Mouse (Mus musculus): Measurements from ENCODE around the gene Kcnj4. TPM values are rescaled to one million over a fixed set of nuclear protein-coding genes. Genes with fewer than 3 reads are reported as not detected.
A peak's percentile ranks its signal among the peaks of the same experiment; 100 is the strongest.
"Not testable (repeated sequence)": the region's sequence is repeated elsewhere in the genome, so short reads cannot be mapped to it uniquely, and the experiment has no call there.

The Kcnj4 gene
- polyA plus RNA-seq, 1 experiment from 2014 or later = not detected

DNA sequence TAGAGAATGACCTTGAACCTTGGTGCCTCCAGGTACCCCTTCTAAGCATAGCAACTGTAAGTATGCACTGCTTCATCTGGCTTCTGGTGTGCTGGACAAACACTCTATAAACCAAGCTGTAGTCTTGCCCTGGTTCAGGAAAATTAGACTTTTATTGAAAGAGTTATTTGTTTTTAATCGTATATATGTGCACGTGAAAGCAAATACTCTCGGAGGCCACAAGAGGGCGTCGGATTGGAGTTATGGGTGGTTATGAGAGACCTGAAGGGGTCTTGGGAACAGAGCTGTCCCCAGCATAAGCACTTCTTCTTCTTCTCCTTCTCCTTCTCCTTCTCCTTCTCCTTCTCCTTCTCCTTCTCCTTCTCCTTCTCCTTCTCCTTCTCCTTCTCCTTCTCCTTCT is 35.5 kb downstream of the Kcnj4 start:
- Histone ChIP-seq H3K4me3 (no peak overlapping the region), H3K36me3 (no peaks in the 10 kb centered on the region), H3K4me1 (peaks cover 14% of the 10 kb centered on the region), H3K27me3 (ENCODE audit: low read depth, poor library complexity, severe bottlenecking) (peaks cover 10% of the 10 kb centered on the region; the same call in 1 of the 2 replicates), H3K27ac (no peak overlapping the region), H3K9me3 (replicated peaks) (no peaks in the 10 kb centered on the region)
- 70% methylated on average over 5 of the region's 5 CpGs for WGBS
- DNase-seq (ENCODE audit: low spot score) = no peak

DNA sequence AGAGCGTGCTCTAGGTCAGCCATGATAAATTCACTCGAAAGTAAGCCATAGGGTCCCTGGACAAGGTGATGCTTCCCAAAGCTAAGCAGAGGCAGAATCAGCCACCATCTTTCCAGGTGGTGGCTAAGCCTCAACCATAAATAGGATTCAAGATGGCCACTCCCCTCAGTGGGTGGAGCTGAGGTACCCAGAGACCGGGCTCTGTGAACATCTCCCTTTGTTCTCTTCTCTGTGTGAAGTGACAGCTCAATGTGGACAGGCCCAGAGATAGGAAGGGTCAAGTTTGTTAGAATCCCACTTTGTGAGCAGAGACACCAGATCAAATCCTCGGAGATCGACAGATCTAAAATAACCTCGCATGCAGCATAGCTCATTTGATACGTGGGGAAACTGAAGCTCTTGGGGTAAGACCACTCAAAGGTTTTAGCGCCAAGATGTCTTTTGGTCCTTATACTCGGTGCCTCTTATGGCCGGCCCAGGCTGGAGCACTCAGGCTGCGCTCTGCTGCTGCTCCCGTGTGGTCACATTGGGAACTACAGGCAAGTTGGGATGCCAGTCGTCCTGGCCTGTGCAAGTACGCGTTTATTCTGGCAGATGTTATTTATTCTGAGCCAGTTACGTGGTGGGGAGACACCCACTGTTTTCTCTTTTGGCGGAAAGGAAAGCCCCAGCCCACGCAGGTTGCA is 38.3 kb downstream of the Kcnj4 start:
- WGBS = 4% methylated on average over 18 of the region's 18 CpGs
- Histone ChIP-seq H3K27ac (no peak overlapping the region; the same call in 1 of the 2 replicates), H3K4me3 (no peak overlapping the region), H3K4me1 (peaks cover 21% of the 10 kb centered on the region), H3K27me3 (ENCODE audit: low read depth, poor library complexity, severe bottlenecking) (peaks cover 30% of the 10 kb centered on the region), H3K36me3 (no peaks in the 10 kb centered on the region), H3K9me3 (replicated peaks) (no peaks in the 10 kb centered on the region)
- DNase-seq (ENCODE audit: low spot score) = peak; percentile 89

DNA sequence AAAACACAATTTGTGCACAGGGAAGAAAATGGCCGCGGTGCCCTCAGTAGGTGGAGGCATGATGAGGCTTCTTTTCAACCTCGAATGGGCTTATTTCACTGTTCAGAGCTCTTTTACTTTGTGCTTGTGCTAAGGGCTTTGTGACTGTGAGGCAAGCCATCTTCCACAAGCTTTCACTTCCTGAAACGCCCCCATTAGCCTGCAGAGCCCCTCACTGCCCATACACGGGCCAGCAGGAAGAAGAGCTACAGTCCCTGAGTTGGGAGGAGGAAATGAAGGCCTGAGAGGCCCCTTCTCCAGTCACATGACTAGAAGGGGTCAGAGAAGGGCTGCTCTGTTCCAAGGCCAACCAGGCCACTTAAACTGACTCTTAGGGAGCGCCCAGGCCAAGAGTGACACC is 48.5 kb downstream of the Kcnj4 start:
- Histone ChIP-seq H3K4me1 (peaks cover 26% of the 10 kb centered on the region), H3K27me3 (ENCODE audit: low read depth, poor library complexity, severe bottlenecking) (peaks cover 34% of the 10 kb centered on the region), H3K36me3 (no peaks in the 10 kb centered on the region), H3K4me3 (no peak overlapping the region), H3K27ac (peak overlapping the region; percentile 32; the same call in 1 of the 2 replicates), H3K9me3 (replicated peaks) (no peaks in the 10 kb centered on the region)
- no peak for DNase-seq (ENCODE audit: low spot score)
- WGBS = 77% methylated on average over 6 of the region's 6 CpGs

DNA sequence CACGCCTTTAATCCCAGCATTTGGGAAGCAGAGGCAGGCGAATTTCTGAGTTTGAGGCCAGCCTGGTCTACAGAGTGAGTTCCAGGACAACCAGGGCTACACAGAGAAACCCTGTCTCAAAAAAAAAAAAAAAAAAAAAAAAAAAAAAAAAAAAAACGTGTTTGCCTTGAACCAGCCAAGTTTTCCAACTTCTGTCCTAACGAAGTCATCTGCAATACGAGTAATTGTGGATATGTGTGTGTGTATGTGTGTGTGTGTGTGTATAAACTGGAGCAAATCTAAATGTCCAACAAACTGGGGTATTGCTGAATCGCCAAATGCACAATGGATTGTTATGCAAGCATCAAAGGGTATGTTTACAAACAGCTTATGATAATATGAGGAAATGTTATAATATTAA is 48.9 kb downstream of the Kcnj4 start:
- not testable (repeated sequence) for DNase-seq (ENCODE audit: low spot score); H3K36me3 ChIP-seq; H3K9me3 ChIP-seq (replicated peaks); H3K27ac ChIP-seq; H3K4me3 ChIP-seq
- Histone ChIP-seq H3K4me1 (peaks cover 26% of the 10 kb centered on the region), H3K27me3 (ENCODE audit: low read depth, poor library complexity, severe bottlenecking) (peaks cover 29% of the 10 kb centered on the region)
- WGBS = 56% methylated on average over 6 of the region's 6 CpGs

DNA sequence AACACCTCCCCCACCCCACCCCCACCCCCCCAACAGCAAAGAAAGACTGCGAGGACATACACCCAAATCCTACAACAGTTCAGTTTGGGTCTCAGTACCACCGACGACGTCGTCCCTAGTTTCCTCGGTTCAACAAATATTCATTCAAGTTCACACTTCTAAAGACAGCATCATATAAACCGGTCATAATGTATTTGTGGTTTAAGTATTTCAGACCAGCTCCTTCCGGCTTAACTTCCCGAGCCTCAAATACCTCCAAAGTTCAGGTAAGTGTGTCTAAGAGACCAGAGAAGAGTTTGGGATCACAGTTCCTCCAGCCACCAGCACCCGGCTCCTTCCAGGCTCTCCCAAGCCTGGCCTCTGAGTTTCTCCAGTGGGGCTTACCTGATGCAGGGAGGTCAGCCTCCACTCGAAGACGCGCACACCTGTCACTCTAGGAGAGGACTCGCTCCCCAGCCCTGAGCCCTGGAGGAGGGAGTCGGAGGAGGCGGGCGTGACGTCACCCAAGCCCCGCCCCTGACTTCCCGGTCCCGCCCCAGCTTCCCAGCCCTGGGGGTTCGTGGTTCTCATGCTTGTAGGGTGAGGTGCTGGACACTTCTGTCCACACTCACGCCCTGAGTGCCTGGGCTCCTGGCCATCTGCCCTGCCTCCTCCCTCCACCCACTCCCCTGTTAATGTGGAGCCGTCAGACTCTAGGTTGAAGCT is 49.8 kb downstream of the Kcnj4 start, which contains the start of gene Csnk1e:
Csnk1e (minus strand) TSS at position 461 of the 705 bp plus-strand sequence.
- Histone ChIP-seq H3K36me3 (no peaks in the 10 kb centered on the region), H3K27ac (peak within 1 kb of the TSS; percentile 58; the same call in 1 of the 2 replicates)

DNA sequence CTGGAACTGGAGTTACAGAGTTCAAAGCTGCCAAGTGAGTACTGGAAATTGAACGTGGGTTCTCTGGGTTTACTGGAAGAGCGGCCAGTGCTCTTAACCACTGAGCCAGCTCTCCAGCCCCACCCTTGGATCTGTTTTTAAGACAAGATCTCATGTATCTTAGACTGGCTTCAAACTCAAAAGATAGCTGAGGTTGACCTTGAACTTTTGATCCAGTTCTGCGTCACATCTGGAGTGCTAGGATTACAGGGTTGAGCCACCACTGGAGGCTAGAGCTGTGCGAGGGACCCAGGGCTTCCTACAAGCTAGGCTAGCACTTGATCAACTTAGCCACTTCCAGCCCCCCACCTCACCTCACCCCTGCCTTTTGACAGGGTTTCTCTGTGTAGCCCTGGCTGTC is 51.2 kb downstream of the Kcnj4 start:
- Histone ChIP-seq H3K27me3 (ENCODE audit: low read depth, poor library complexity, severe bottlenecking) (peaks cover 24% of the 10 kb centered on the region), H3K4me1 (peaks cover 26% of the 10 kb centered on the region), H3K27ac (no peak overlapping the region), H3K4me3 (no peak overlapping the region), H3K9me3 (replicated peaks) (no peaks in the 10 kb centered on the region), H3K36me3 (no peaks in the 10 kb centered on the region)
- 82% methylated on average over 4 of the region's 4 CpGs for WGBS
- DNase-seq (ENCODE audit: low spot score) = no peak

More for the DNA sequence above, 49.8 kb downstream of the Kcnj4 start, which contains the start of gene Csnk1e:
- H3K9me3 ChIP-seq (replicated peaks) = no peaks in the 10 kb centered on the region
- H3K4me3 ChIP-seq = peak within 1 kb of the TSS; percentile 48
- DNase-seq (ENCODE audit: low spot score) = peak; percentile 82
- H3K4me1 ChIP-seq = peaks cover 26% of the 10 kb centered on the region
- peaks cover 24% of the 10 kb centered on the region for H3K27me3 ChIP-seq (ENCODE audit: low read depth, poor library complexity, severe bottlenecking)
- 4% methylated on average over 24 of the region's 24 CpGs for WGBS

DNA sequence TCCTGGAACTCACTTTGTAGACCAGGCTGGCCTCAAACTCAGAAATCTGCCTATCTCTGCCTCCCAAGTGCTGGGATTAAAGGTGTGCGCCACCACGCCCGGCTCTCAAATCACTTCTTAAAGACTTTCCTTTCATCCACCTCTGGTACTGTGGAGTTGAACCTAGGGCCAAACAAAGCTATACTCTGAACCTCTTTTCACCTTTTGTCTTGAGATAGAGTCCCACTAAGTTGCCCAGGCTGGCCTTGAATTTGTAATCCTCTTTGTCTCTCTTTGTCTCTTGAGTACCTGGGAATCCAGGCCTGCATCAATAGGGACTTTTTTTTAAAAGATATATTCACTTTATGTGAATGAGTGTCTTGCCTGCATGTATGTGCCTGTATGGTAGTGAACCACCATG is 57.0 kb downstream of the Kcnj4 start:
- no peaks in the 10 kb centered on the region for H3K9me3 ChIP-seq (replicated peaks)
- WGBS = 95% methylated on average over 3 of the region's 3 CpGs
- H3K27me3 ChIP-seq (ENCODE audit: low read depth, poor library complexity, severe bottlenecking) = 0 out of 2 replicates have a peak, but pooled peaks cover 2% of the 10 kb centered on the region
- no peak overlapping the region for H3K4me3 ChIP-seq
- DNase-seq (ENCODE audit: low spot score) = no peak
- peaks cover 20% of the 10 kb centered on the region for H3K4me1 ChIP-seq
- H3K27ac ChIP-seq = no peak overlapping the region
- H3K36me3 ChIP-seq = no peaks in the 10 kb centered on the region

DNA sequence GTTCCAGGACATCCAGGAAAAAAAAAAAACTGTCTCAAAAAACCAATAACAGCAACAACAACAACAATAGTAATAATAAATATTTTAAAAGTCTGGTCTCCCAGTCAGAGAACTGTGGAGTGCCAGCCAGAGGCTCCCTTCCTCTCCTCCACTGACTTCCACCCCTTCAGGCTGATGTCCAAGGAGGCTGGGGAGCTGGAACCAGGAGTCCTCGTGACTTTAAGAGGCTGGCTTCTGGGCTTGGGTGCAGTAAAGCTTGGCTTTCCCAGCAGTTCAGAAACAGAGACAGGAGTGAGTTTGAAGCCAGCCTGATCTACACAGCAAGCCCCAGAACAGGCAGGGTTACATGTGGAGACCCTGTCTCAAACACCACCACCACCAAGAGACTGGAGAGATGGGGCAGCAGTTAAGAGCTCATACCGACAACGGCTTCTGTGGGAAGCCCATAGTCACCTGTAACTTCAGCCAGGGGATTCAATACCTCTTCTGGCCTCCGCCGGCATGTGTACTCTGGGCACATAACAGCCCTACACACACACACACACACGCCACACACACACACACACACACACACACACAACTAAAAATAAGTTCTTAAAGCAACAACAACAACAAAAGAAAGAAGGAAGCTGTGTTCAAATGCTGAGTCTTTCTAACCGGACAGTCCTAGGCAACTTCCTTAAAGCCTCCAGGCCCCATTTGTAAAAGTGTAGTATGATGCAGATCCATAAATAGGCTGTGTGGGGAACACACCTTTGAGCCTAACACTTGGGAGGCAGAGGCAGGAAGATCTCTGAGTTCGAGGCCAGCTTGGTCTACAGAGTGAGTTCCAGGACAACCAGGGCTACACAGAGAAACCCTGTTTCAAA is 59.0 kb downstream of the Kcnj4 start:
- Histone ChIP-seq H3K4me1 (peaks cover 26% of the 10 kb centered on the region), H3K27ac (no peak overlapping the region), H3K36me3 (no peaks in the 10 kb centered on the region), H3K9me3 (replicated peaks) (no peaks in the 10 kb centered on the region), H3K4me3 (no peak overlapping the region), H3K27me3 (ENCODE audit: low read depth, poor library complexity, severe bottlenecking) (no peaks in the 10 kb centered on the region)
- WGBS = 84% methylated on average over 8 of the region's 8 CpGs
- no peak for DNase-seq (ENCODE audit: low spot score)

DNA sequence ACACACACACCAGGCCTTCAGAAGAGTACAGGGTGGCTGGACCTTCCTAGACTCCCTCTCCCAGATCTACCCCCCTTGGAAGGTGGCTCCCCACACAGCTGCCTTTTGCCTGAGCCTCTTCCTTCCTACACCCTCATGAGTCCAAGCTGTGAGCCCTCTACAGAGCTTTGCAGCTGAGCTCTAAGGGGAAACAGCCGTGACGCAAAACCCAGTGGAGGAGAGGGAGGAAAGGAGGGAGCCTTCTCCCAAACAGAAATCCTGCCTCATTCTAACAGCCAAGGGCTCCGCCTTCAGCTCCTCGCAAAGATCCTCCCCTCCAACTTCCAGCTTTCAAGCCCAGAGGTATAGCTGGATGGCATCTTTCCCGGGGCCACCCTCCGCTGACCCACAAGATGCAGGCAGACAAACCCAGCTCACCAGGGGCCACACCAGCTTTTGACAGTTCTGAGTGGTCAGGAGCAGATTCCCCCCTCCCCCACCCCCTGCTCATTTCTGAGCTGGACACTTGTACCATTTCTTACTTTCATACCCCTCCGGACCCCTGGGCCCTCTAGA is 61.1 kb downstream of the Kcnj4 start:
- peaks cover 13% of the 10 kb centered on the region for H3K36me3 ChIP-seq
- H3K27ac ChIP-seq = peak overlapping the region; percentile 10; the same call in 1 of the 2 replicates
- peaks cover 46% of the 10 kb centered on the region for H3K4me1 ChIP-seq
- no peak for DNase-seq (ENCODE audit: low spot score)
- no peak overlapping the region for H3K4me3 ChIP-seq
- no peaks in the 10 kb centered on the region for H3K27me3 ChIP-seq (ENCODE audit: low read depth, poor library complexity, severe bottlenecking)
- WGBS = 62% methylated on average over 7 of the region's 7 CpGs
- H3K9me3 ChIP-seq (replicated peaks) = no peaks in the 10 kb centered on the region

DNA sequence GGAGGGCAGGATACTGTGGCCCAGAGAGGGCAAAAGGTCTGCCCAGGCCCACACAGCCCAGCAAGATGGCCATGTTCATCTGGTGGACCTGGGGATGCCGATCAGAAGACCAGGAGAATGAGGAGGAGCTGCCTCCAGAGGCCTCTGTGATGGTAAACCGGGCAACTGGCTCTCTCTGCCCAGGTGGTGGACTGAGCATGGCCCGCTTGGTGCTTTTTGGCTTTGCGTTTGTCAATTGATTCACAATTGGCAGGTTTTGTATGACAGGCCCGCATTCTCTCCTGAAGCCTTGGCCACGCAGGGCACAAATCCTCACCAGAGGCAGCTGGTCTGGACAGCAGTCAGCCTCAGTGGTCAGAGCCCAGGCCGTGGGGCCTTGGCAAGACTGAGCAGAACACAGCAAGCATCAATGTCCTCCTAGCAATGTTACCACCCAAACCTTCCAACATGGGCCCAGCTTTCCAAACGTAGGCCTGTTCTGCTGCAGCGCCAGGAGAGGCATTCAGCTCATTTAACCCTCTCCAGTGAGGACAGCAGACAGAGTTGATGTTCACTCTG is 62.0 kb downstream of the Kcnj4 start:
- Histone ChIP-seq H3K27ac (peak overlapping the region; percentile 100), H3K9me3 (replicated peaks) (no peaks in the 10 kb centered on the region), H3K36me3 (peaks cover 22% of the 10 kb centered on the region), H3K4me3 (0 out of 2 replicates have a peak overlapping the region, but pooled peaks have one; percentile 98), H3K4me1 (peaks cover 55% of the 10 kb centered on the region), H3K27me3 (ENCODE audit: low read depth, poor library complexity, severe bottlenecking) (no peaks in the 10 kb centered on the region)
- DNase-seq (ENCODE audit: low spot score) = no peak
- 80% methylated on average over 9 of the region's 9 CpGs for WGBS

DNA sequence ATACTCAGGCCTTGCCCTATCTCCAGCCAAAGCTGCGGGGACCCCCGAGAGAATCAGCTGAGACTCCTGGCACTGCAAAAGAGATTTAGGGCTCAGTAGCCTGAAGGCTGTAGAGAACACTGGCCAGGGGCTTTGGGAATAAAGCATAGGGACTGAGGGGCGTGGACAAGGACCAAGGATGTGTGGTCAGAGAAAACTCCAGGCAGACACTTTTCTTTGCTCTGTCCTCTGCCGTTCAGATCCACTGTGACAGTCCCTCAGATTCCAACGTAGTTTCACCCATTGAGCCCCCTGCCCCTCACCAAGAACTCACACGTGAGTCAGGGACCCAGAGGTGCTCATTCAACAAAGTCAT is 62.8 kb downstream of the Kcnj4 start:
- WGBS = 6% methylated on average over 6 of the region's 6 CpGs
- H3K4me1 ChIP-seq = peaks cover 63% of the 10 kb centered on the region
- peak overlapping the region; percentile 98 for H3K4me3 ChIP-seq
- no peaks in the 10 kb centered on the region for H3K27me3 ChIP-seq (ENCODE audit: low read depth, poor library complexity, severe bottlenecking)
- peak overlapping the region; percentile 100 for H3K27ac ChIP-seq
- peaks cover 30% of the 10 kb centered on the region for H3K36me3 ChIP-seq
- no peak for DNase-seq (ENCODE audit: low spot score)
- no peaks in the 10 kb centered on the region for H3K9me3 ChIP-seq (replicated peaks)

Measured in limb, embryonic 10.5 days (tissue).